In genomic region chr16:90051051-90051450, GRCm38 (mm10) we compare ENCODE assay signal across 27 mouse cellular contexts.
A peak's percentile ranks its signal among the peaks of the same experiment; 100 is the strongest.
DNase-seq lines count a peak whose midpoint lies in the region; ATAC-seq and TF ChIP-seq lines count a peak whose summit lies in the region.
"Had no signal": no experiment of that assay in that cellular context is flagged by ENCODE, and none has a peak within 500 bp of the region (broad histone marks: within the 10 kb centered on the region; RNA-seq: fewer than 3 reads in every experiment).

No protein-coding gene starts in this region.

- DNase-seq in G1E (ENCODE audit: low spot score), result no peak
- no peak for DNase-seq in liver, embryonic 14.5 days (ENCODE audit: low read depth in 3 of 3, low spot score in 3 of 3)
- DNase-seq in gastrocnemius, adult 18-20 months (ENCODE audit: low spot score), result no peak
- DNase-seq in lung, adult 2 months, result no peak
- no peak for DNase-seq in layer of hippocampus, adult 11-12 months (ENCODE audit: low spot score)
- DNase-seq: adrenal gland, postnatal 25 days; cerebellum, adult 11-12 months; cerebellum, postnatal 10 days; gastrocnemius, postnatal 25 days; heart, adult 18-20 months; heart, postnatal 10 days; kidney, adult 2 months; layer of hippocampus, adult 9-11 months; lung, adult 18-20 months; lung, postnatal 10 days; midbrain, embryonic 14.5 days; retina, postnatal 1 day; right cerebral cortex, postnatal 14 days; thymus, postnatal 4 days had no signal

- peaks cover 24% of the 10 kb centered on the region for H3K9me3 ChIP-seq in G1E (replicated peaks)
- H3K9me3 ChIP-seq in liver, embryonic 14.5 days (ENCODE audit: control insufficient read depth, low read length), result no peaks in the 10 kb centered on the region
- H3K9me3 ChIP-seq in megakaryocyte, embryonic 14.5 days, result peaks cover 4% of the 10 kb centered on the region; the same call in 1 of the 2 replicates
- H3K9me3 ChIP-seq: forebrain, embryonic 12.5 days; heart, embryonic 13.5 days; hindbrain, embryonic 15.5 days; limb, embryonic 12.5 days; neural tube, embryonic 15.5 days had no signal

- TF ChIP-seq CTCF in G1E (IDR thresholded peaks at IDR 0.05; ENCODE audit: low read depth, low read length), result no peak
- TF ChIP-seq CTCF in liver, embryonic 14.5 days (IDR thresholded peaks at IDR 0.05; ENCODE audit: low read depth), result no peak
- TF ChIP-seq CTCF in lung, adult 2 months (IDR thresholded peaks at IDR 0.05; ENCODE audit: insufficient read depth, low read length), result no peak

- no peak overlapping the region for H3K9ac ChIP-seq in liver, embryonic 14.5 days (replicated peaks)
- H3K9ac ChIP-seq: forebrain, embryonic 12.5 days; heart, embryonic 13.5 days; hindbrain, embryonic 15.5 days; limb, embryonic 12.5 days; neural tube, embryonic 15.5 days had no signal

- no peak overlapping the region for H3K27ac ChIP-seq in liver, embryonic 14.5 days
- H3K27ac ChIP-seq: forebrain, embryonic 12.5 days; heart, embryonic 13.5 days; hindbrain, embryonic 15.5 days; limb, embryonic 12.5 days; neural tube, embryonic 15.5 days had no signal

- no peak for TF ChIP-seq POLR2A in lung, adult 2 months (IDR thresholded peaks at IDR 0.05; ENCODE audit: borderline replicate concordance, extremely low read depth, low read depth, low read length)

- H3K36me3 ChIP-seq in G1E (replicated peaks), result no peaks in the 10 kb centered on the region
- no peaks in the 10 kb centered on the region for H3K36me3 ChIP-seq in liver, embryonic 14.5 days (replicated peaks; ENCODE audit: control insufficient read depth, insufficient read depth, low read depth)
- peaks cover 24% of the 10 kb centered on the region for H3K36me3 ChIP-seq in megakaryocyte, embryonic 14.5 days (replicated peaks; ENCODE audit: low read length)
- H3K36me3 ChIP-seq: hindbrain, embryonic 15.5 days had no signal

- peaks cover 23% of the 10 kb centered on the region for H3K4me1 ChIP-seq in G1E (ENCODE audit: insufficient read depth, low read depth, low read length)
- H3K4me1 ChIP-seq in liver, embryonic 14.5 days (replicated peaks; ENCODE audit: control insufficient read depth in 2 of 2, insufficient read depth in 2 of 2, low read length in 1 of 2), result peaks cover 9 to 23% of the 10 kb centered on the region in 2 experiments; a peak in 3 of 4 replicates
- peaks cover 74% of the 10 kb centered on the region for H3K4me1 ChIP-seq in megakaryocyte, embryonic 14.5 days
- no peaks in the 10 kb centered on the region for H3K4me1 ChIP-seq in lung, adult 2 months (ENCODE audit: control insufficient read depth, insufficient read depth, low read length)
- H3K4me1 ChIP-seq: hindbrain, embryonic 15.5 days had no signal

- peak; percentile 25; the same call in 1 of the 2 replicates for ATAC-seq in G1E (ENCODE audit: extremely low read depth, insufficient number of reproducible peaks, low FRiP score, poor library complexity, severe bottlenecking)
- peak; percentile 25; the same call in 1 of the 2 replicates for ATAC-seq in erythroid progenitor cell, adult 5-6 weeks (replicated peaks; ENCODE audit: low FRiP score, poor library complexity, severe bottlenecking)
- ATAC-seq in liver, embryonic 14.5 days (ENCODE audit: insufficient read depth), result peak; percentile 70

- no peak overlapping the region for H3K4me2 ChIP-seq in liver, embryonic 14.5 days (ENCODE audit: low read depth)
- H3K4me2 ChIP-seq: forebrain, embryonic 12.5 days; heart, embryonic 13.5 days; hindbrain, embryonic 15.5 days; limb, embryonic 12.5 days; neural tube, embryonic 15.5 days had no signal

- TF ChIP-seq EP300 in liver, embryonic 14.5 days (IDR thresholded peaks at IDR 0.05; ENCODE audit: low read depth), result 0 out of 2 replicates have a peak, but pooled peaks have one; percentile 13

- no peaks in the 10 kb centered on the region for H3K27me3 ChIP-seq in G1E (ENCODE audit: insufficient read depth, low read length)
- no peaks in the 10 kb centered on the region for H3K27me3 ChIP-seq in liver, embryonic 14.5 days (ENCODE audit: control insufficient read depth, insufficient read depth, low read length)
- no peaks in the 10 kb centered on the region for H3K27me3 ChIP-seq in megakaryocyte, embryonic 14.5 days (replicated peaks)
- H3K27me3 ChIP-seq: forebrain, embryonic 12.5 days; heart, embryonic 13.5 days; hindbrain, embryonic 15.5 days; limb, embryonic 12.5 days; neural tube, embryonic 15.5 days had no signal

- WGBS in liver, embryonic 14.5 days (ENCODE audit: insufficient replicate concordance), result 11% methylated on average over 7 of the region's 7 CpGs
- 88% methylated on average over 7 of the region's 7 CpGs for WGBS in lung, adult 2 months

- no peak overlapping the region for H3K4me3 ChIP-seq in G1E (ENCODE audit: low read depth, low read length)
- H3K4me3 ChIP-seq in liver, embryonic 14.5 days (ENCODE audit: insufficient read depth in 1 of 2, low read depth in 2 of 2, low read length in 2 of 2), result no peak overlapping the region
- peak overlapping the region; percentile 68 for H3K4me3 ChIP-seq in megakaryocyte, embryonic 14.5 days (replicated peaks)
- H3K4me3 ChIP-seq in lung, adult 2 months (replicated peaks; ENCODE audit: extremely low read depth, low read depth, low read length), result no peak overlapping the region
- H3K4me3 ChIP-seq: erythroblast, embryonic 14.5 days; forebrain, embryonic 12.5 days; heart, embryonic 13.5 days; hindbrain, embryonic 15.5 days; limb, embryonic 12.5 days; neural tube, embryonic 15.5 days had no signal
